Mouse (Mus musculus) frontal cortex, adult 2 months (tissue): ENCODE data around the gene Pou6f1. TPM values are rescaled to one million over a fixed set of nuclear protein-coding genes. Genes with fewer than 3 reads are reported as not detected.
"Not testable (repeated sequence)": the region's sequence is repeated elsewhere in the genome, so short reads cannot be mapped to it uniquely, and the experiment has no call there.

ENCODE experiments used
- DNase-seq, 2 experiments: peaks; one replicate each; pipeline ENCODE4 v3.0.0; 2022; ENCODE audit warnings: low spot score in 1 of 2; ENCODE audit errors: extremely low spot score in 1 of 2
- polyA plus RNA-seq: library from polyadenylated mRNA; depleted of rRNA; stranded (reverse); fragments of >200 nt; gene quantifications from 2 replicates; pipeline ENCODE4 v1.2.3, GENCODE M21; 2012

Pou6f1 gene
- polyA plus RNA-seq, 1 experiment: 101 TPM

- DNase-seq: no peak
Measured at GRCm38 (mm10) chr15:100580108-100580507, 19.7 kb downstream of the Pou6f1 start.

GRCm38 (mm10) chr15:100577972-100578371 lies 21.8 kb downstream of the Pou6f1 start:
- no peak for DNase-seq

- no peak for DNase-seq
Measured at GRCm38 (mm10) chr15:100576810-100577209, 23.0 kb downstream of the Pou6f1 start.

- no peak for DNase-seq
Measured at GRCm38 (mm10) chr15:100576392-100576791, 23.4 kb downstream of the Pou6f1 start.

GRCm38 (mm10) chr15:100575366-100575765 lies 24.4 kb downstream of the Pou6f1 start:
- DNase-seq: no peak

- DNase-seq: no peak
Measured at GRCm38 (mm10) chr15:100574378-100574777, 25.4 kb downstream of the Pou6f1 start.

GRCm38 (mm10) chr15:100573946-100574345 lies 25.8 kb downstream of the Pou6f1 start:
- no peak for DNase-seq

GRCm38 (mm10) chr15:100569239-100569638 lies 30.5 kb downstream of the Pou6f1 start:
- no peak for DNase-seq

- DNase-seq: no peak
Measured at GRCm38 (mm10) chr15:100566531-100566930, 33.3 kb downstream of the Pou6f1 start.

- DNase-seq: no peak
Measured at GRCm38 (mm10) chr15:100557705-100558433, 41.9 kb downstream of the Pou6f1 start.

- DNase-seq: no peak
Measured at GRCm38 (mm10) chr15:100556378-100556777, 43.4 kb downstream of the Pou6f1 start.

- no peak for DNase-seq
Measured at GRCm38 (mm10) chr15:100555965-100556364, 43.8 kb downstream of the Pou6f1 start.

- DNase-seq: peak; percentile 98 to 99
Measured at GRCm38 (mm10) chr15:100551326-100552307, 48.2 kb downstream of the Pou6f1 start, which contains the start of gene Tfcp2. Gene Tfcp2, minus strand, starts transcription at chr15:100552008.

GRCm38 (mm10) chr15:100550280-100550679 lies 49.5 kb downstream of the Pou6f1 start:
- DNase-seq: peak in 1 of 2 experiments; percentile 15

GRCm38 (mm10) chr15:100543651-100544030 lies 56.1 kb downstream of the Pou6f1 start:
- DNase-seq: not testable (repeated sequence)

- not testable (repeated sequence) for DNase-seq
Measured at GRCm38 (mm10) chr15:100542876-100543650, 56.7 kb downstream of the Pou6f1 start.

GRCm38 (mm10) chr15:100541426-100541825 lies 58.4 kb downstream of the Pou6f1 start:
- no peak for DNase-seq

- DNase-seq: not testable (repeated sequence)
Measured at GRCm38 (mm10) chr15:100541001-100541400, 58.8 kb downstream of the Pou6f1 start.

GRCm38 (mm10) chr15:100539411-100539810 lies 60.4 kb downstream of the Pou6f1 start:
- no peak for DNase-seq

- peak in 1 of 2 experiments; percentile 55 for DNase-seq
Measured at GRCm38 (mm10) chr15:100537913-100538312, 61.9 kb downstream of the Pou6f1 start.
